Mouse (Mus musculus) liver, embryonic 16.5 days (tissue): ENCODE measurements at regions not wholly inside any gene's neighbourhood (a gene's known extent, or its start where the extent isn't known, plus 50 kb on each side); places are given as distances from the start of the nearest gene placed in this dataset.

ENCODE experiments used
- ATAC-seq: fragments of 200-750 bp; cut with Nextera tagmentation; 2 replicates; pipeline ENCODE4 v1.8.0; 2017; ENCODE audit warnings: low read depth, mild to moderate bottlenecking, moderate number of reproducible peaks, moderate library complexity
- H3K27ac ChIP-seq: fragments of 300-500 bp; sonication (generic); 2 replicates; pipeline ENCODE4 v1.5.1; 2014; ENCODE audit warnings: mild to moderate bottlenecking, low read length
- H3K27me3 ChIP-seq: fragments of 300-500 bp; sonication (generic); 2 replicates; pipeline ENCODE4 v1.6.1; 2014; ENCODE audit warnings: low read depth, low read length, mixed read lengths; ENCODE audit not compliant: control insufficient read depth, insufficient read depth
- H3K36me3 ChIP-seq: fragments of 300-500 bp; sonication (generic); 2 replicates; pipeline ENCODE4 v1.6.1; 2014; ENCODE audit warnings: mild to moderate bottlenecking; ENCODE audit not compliant: control insufficient read depth, insufficient read depth
- H3K4me1 ChIP-seq: fragments of 300-500 bp; sonication (generic); 2 replicates; pipeline ENCODE4 v1.6.1; 2014; ENCODE audit warnings: low read depth, low read length, mixed read lengths; ENCODE audit not compliant: control insufficient read depth
- H3K4me2 ChIP-seq: fragments of 300-500 bp; sonication (generic); 2 replicates; pipeline ENCODE4 v1.6.1; 2014; ENCODE audit warnings: low read depth, low read length, mixed read lengths
- H3K4me3 ChIP-seq: fragments of 300-500 bp; sonication (generic); 2 replicates; pipeline ENCODE4 v1.5.1; 2014; ENCODE audit warnings: low read depth, mild to moderate bottlenecking, low read length
- H3K9ac ChIP-seq: fragments of 300-500 bp; sonication (generic); 2 replicates; pipeline ENCODE4 v1.6.1; 2014; ENCODE audit warnings: low read depth, low read length
- H3K9me3 ChIP-seq: fragments of 300-500 bp; sonication (generic); replicated peaks from 2 replicates; pipeline ENCODE4 v1.6.1; 2016; ENCODE audit warnings: low read length; ENCODE audit not compliant: control insufficient read depth
- WGBS: fragments of 180-500 bp; shearing (Covaris S2); extraction: QIAGEN DNeasy Blood & Tissue Kit; methylation state at CpG from one replicate; pipeline ENCODE4 v1.1.7; 2014; ENCODE audit not compliant: insufficient replicate concordance; 5-methylcytosine and 5-hydroxymethylcytosine counted together

GRCm38 (mm10) chr19:26974576-26975204, 89.0 kb downstream of the Gm815 start:
- 67% methylated on average over 3 of the region's 3 CpGs for WGBS
- no peaks in the 10 kb centered on the region for H3K27me3 ChIP-seq
- H3K27ac ChIP-seq, result no peak overlapping the region
- no peaks in the 10 kb centered on the region for H3K36me3 ChIP-seq
- no peaks in the 10 kb centered on the region for H3K4me1 ChIP-seq
- H3K4me2 ChIP-seq, result no peak overlapping the region
- H3K9ac ChIP-seq, result no peak overlapping the region
- no peaks in the 10 kb centered on the region for H3K9me3 ChIP-seq
- no peak for ATAC-seq
- no peak overlapping the region for H3K4me3 ChIP-seq

- H3K9me3 ChIP-seq, result no peaks in the 10 kb centered on the region
- H3K36me3 ChIP-seq, result no peaks in the 10 kb centered on the region
- 62% methylated on average over 7 of the region's 7 CpGs for WGBS
- H3K4me1 ChIP-seq, result no peaks in the 10 kb centered on the region
- H3K4me3 ChIP-seq, result no peak overlapping the region
- no peak overlapping the region for H3K9ac ChIP-seq
- H3K27ac ChIP-seq, result no peak overlapping the region
- no peak for ATAC-seq
- H3K4me2 ChIP-seq, result no peak overlapping the region
- no peaks in the 10 kb centered on the region for H3K27me3 ChIP-seq
These were observed 91.1 kb downstream of the Gm815 start for GRCm38 (mm10) chr19:26976604-26977322.

GRCm38 (mm10) chr19:26977887-26978639, 92.4 kb downstream of the Gm815 start:
- Histone ChIP-seq H3K4me1 (no peaks in the 10 kb centered on the region), H3K9me3 (no peaks in the 10 kb centered on the region), H3K27ac (no peak overlapping the region), H3K36me3 (no peaks in the 10 kb centered on the region), H3K4me3 (no peak overlapping the region), H3K27me3 (no peaks in the 10 kb centered on the region), H3K4me2 (no peak overlapping the region), H3K9ac (no peak overlapping the region)
- WGBS, result 55% methylated on average over 14 of the region's 14 CpGs
- ATAC-seq, result no peak

GRCm38 (mm10) chr19:26978640-26979007, 92.9 kb downstream of the Gm815 start:
- no peak overlapping the region for H3K4me2 ChIP-seq
- ATAC-seq, result no peak
- H3K27ac ChIP-seq, result no peak overlapping the region
- WGBS, result 23% methylated on average over 3 of the region's 3 CpGs
- no peaks in the 10 kb centered on the region for H3K36me3 ChIP-seq
- H3K4me1 ChIP-seq, result no peaks in the 10 kb centered on the region
- H3K9me3 ChIP-seq, result no peaks in the 10 kb centered on the region
- H3K4me3 ChIP-seq, result no peak overlapping the region
- H3K9ac ChIP-seq, result no peak overlapping the region
- H3K27me3 ChIP-seq, result no peaks in the 10 kb centered on the region

- no peak overlapping the region for H3K27ac ChIP-seq
- WGBS, result 61% methylated on average over 2 of the region's 2 CpGs
- H3K4me3 ChIP-seq, result no peak overlapping the region
- no peaks in the 10 kb centered on the region for H3K4me1 ChIP-seq
- H3K9me3 ChIP-seq, result no peaks in the 10 kb centered on the region
- no peak overlapping the region for H3K9ac ChIP-seq
- ATAC-seq, result no peak
- H3K36me3 ChIP-seq, result no peaks in the 10 kb centered on the region
- no peaks in the 10 kb centered on the region for H3K27me3 ChIP-seq
- H3K4me2 ChIP-seq, result no peak overlapping the region
These were observed 93.6 kb downstream of the Gm815 start for GRCm38 (mm10) chr19:26979322-26979721.

GRCm38 (mm10) chr19:26986672-26987071, 101.0 kb downstream of the Gm815 start:
- no peak overlapping the region for H3K27ac ChIP-seq
- 63% methylated on average over 1 of the region's 1 CpGs for WGBS
- no peaks in the 10 kb centered on the region for H3K9me3 ChIP-seq
- no peak overlapping the region for H3K4me2 ChIP-seq
- no peaks in the 10 kb centered on the region for H3K27me3 ChIP-seq
- no peaks in the 10 kb centered on the region for H3K4me1 ChIP-seq
- no peak for ATAC-seq
- no peak overlapping the region for H3K9ac ChIP-seq
- no peak overlapping the region for H3K4me3 ChIP-seq
- no peaks in the 10 kb centered on the region for H3K36me3 ChIP-seq

GRCm38 (mm10) chr19:26987197-26987596, 101.5 kb downstream of the Gm815 start:
- Histone ChIP-seq H3K4me3 (no peak overlapping the region), H3K9me3 (no peaks in the 10 kb centered on the region), H3K27me3 (no peaks in the 10 kb centered on the region), H3K9ac (no peak overlapping the region), H3K36me3 (no peaks in the 10 kb centered on the region), H3K4me1 (no peaks in the 10 kb centered on the region), H3K27ac (no peak overlapping the region), H3K4me2 (no peak overlapping the region)
- ATAC-seq, result no peak
- 39% methylated on average over 3 of the region's 3 CpGs for WGBS

GRCm38 (mm10) chr19:26987909-26988456, 102.3 kb downstream of the Gm815 start:
- Histone ChIP-seq H3K27me3 (no peaks in the 10 kb centered on the region), H3K9me3 (no peaks in the 10 kb centered on the region), H3K27ac (no peak overlapping the region), H3K9ac (no peak overlapping the region), H3K4me2 (no peak overlapping the region), H3K4me3 (no peak overlapping the region), H3K4me1 (no peaks in the 10 kb centered on the region), H3K36me3 (no peaks in the 10 kb centered on the region)
- no peak for ATAC-seq
- WGBS, result 66% methylated on average over 6 of the region's 6 CpGs
